7 mouse cellular contexts compared by ENCODE assay signal in genomic region chr11:95356469-95357273, GRCm38 (mm10). TPM values are rescaled to one million over a fixed set of nuclear protein-coding genes. Genes with fewer than 3 reads are reported as not detected.
DNase-seq lines count a peak whose midpoint lies in the region; ATAC-seq lines count a peak whose summit lies in the region.

No protein-coding gene starts in this region.

- DNase-seq in right cerebral cortex, postnatal 14 days = peak; percentile 36
- DNase-seq in right cerebral cortex, postnatal 25 days = no peak
- peak; percentile 45 for DNase-seq in brain, adult 2 months (ENCODE audit: low read depth, low spot score)
- peak; percentile 72 for DNase-seq in gastrocnemius, postnatal 25 days
- peak; percentile 43 for DNase-seq in kidney, postnatal 14 days
- peak; percentile 88 to 89 for DNase-seq in thymus, postnatal 10 days (ENCODE audit: low spot score in 2 of 2)

- peak; percentile 93 for ATAC-seq in megakaryocyte-erythroid progenitor cell, adult 5-6 weeks (replicated peaks; ENCODE audit: low FRiP score, low TSS enrichment, poor library complexity, severe bottlenecking)

RNA-seq across cellular contexts. Expression of gene Fam117a, which starts 19.9 kb away (rescaled TPM):
- total RNA-seq in gastrocnemius, postnatal 25 days (2021) = 1 to 10 TPM; 4.2 to 4.5 TPM
- 68.2 and 71.9 TPM in 2 replicates for total RNA-seq in megakaryocyte-erythroid progenitor cell, adult 5-6 weeks (2014; fragmentation: Nextera tagmentation)
- 49.9 and 50.2 TPM in 2 replicates for total RNA-seq in megakaryocyte-erythroid progenitor cell, adult 5-6 weeks (2017)

RNA-seq across cellular contexts. Expression of gene Slc35b1, which starts 27.8 kb away (rescaled TPM):
- total RNA-seq in gastrocnemius, postnatal 25 days (2021) = 10 to 100 TPM; 38.8 to 40.7 TPM
- total RNA-seq in megakaryocyte-erythroid progenitor cell, adult 5-6 weeks (2014; fragmentation: Nextera tagmentation) = 30.6 and 84.7 TPM in 2 replicates
- total RNA-seq in megakaryocyte-erythroid progenitor cell, adult 5-6 weeks (2017) = 29.3 and 54.5 TPM in 2 replicates

RNA-seq across cellular contexts. Expression of gene Kat7, which starts 46.6 kb away (rescaled TPM):
- total RNA-seq in gastrocnemius, postnatal 25 days (2021) = 10 to 100 TPM; 16.9 to 19.6 TPM
- total RNA-seq in megakaryocyte-erythroid progenitor cell, adult 5-6 weeks (2014; fragmentation: Nextera tagmentation) = 62.2 and 67.6 TPM in 2 replicates
- 60.5 and 78.9 TPM in 2 replicates for total RNA-seq in megakaryocyte-erythroid progenitor cell, adult 5-6 weeks (2017)

RNA-seq across cellular contexts. Expression of gene Spop, which starts 57.2 kb away (rescaled TPM):
- total RNA-seq in gastrocnemius, postnatal 25 days (2021) = 100 to 1,000 TPM; 176 to 216 TPM
- 51.5 and 55.3 TPM in 2 replicates for total RNA-seq in megakaryocyte-erythroid progenitor cell, adult 5-6 weeks (2014; fragmentation: Nextera tagmentation)
- 37.5 and 45.5 TPM in 2 replicates for total RNA-seq in megakaryocyte-erythroid progenitor cell, adult 5-6 weeks (2017)

Comparison
In these comparisons a context has a peak if more than half of its experiments do, and no peak if none do; other contexts are left out.
1. RNA of gene Fam117a, which starts 19.9 kb away (total RNA-seq): 49.9 to 71.9 TPM in megakaryocyte-erythroid progenitor cell, adult 5-6 weeks; 4.2 to 4.5 TPM in gastrocnemius, postnatal 25 days; every median in the first group is over 4 times any median in the second.